Comparison of ENCODE assay signal across 27 mouse cellular contexts in the genomic region with DNA sequence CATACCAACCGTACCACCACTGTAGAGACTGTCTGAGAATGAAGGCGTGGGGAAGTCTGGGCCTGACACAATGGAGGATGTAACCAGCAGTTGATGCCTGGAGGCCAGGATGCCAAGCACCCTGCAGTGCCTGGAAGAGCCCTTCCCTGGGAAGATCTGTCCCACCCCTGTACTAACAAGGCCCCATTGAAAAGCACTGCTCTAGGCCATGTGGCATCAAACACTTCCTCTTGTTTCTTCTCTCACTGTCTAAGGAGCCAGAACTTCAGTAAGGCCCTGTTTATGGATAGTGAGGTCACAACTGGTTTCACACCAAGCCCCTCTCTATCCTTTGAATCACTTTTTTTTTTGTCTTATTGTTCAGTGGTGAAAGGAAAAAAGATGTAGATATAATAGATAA. TPM values are rescaled to one million over a fixed set of nuclear protein-coding genes. Genes with fewer than 3 reads are reported as not detected.
A peak's percentile ranks its signal among the peaks of the same experiment; 100 is the strongest.
DNase-seq lines count a peak whose midpoint lies in the region; ATAC-seq and TF ChIP-seq lines count a peak whose summit lies in the region.
"Had no signal": no experiment of that assay in that cellular context is flagged by ENCODE, and none has a peak within 500 bp of the region (broad histone marks: within the 10 kb centered on the region; RNA-seq: fewer than 3 reads in every experiment).

No protein-coding gene starts in this region.

- 93% methylated on average over 2 of the region's 2 CpGs for WGBS in heart, adult 2 months
- 72% methylated on average over 2 of the region's 2 CpGs for WGBS in midbrain, embryonic 11.5 days
- 79% methylated on average over 2 of the region's 2 CpGs for WGBS in midbrain, embryonic 10.5 days

- no peak overlapping the region for H3K4me2 ChIP-seq in midbrain, embryonic 11.5 days
- H3K4me2 ChIP-seq: embryonic facial prominence, embryonic 12.5 days; embryonic facial prominence, embryonic 15.5 days; heart, embryonic 15.5 days; hindbrain, embryonic 14.5 days had no signal

- H3K4me1 ChIP-seq in heart, adult 2 months (ENCODE audit: control insufficient read depth, insufficient read depth, low read length) = peaks cover 4% of the 10 kb centered on the region; the same call in 1 of the 2 replicates
- H3K4me1 ChIP-seq in midbrain, embryonic 11.5 days (ENCODE audit: control insufficient read depth, insufficient read depth, low read length) = no peaks in the 10 kb centered on the region
- H3K4me1 ChIP-seq in midbrain, embryonic 10.5 days = no peaks in the 10 kb centered on the region

- DNase-seq in heart, adult 11 months = peak; percentile 71
- no peak for DNase-seq in heart, adult 2 months
- peak; percentile 9 for DNase-seq in left cerebral cortex, postnatal 4 days
- DNase-seq in left cerebral cortex, adult 8-10 months (ENCODE audit: low spot score in 2 of 2) = no peak
- peak; percentile 10 for DNase-seq in midbrain, embryonic 11.5 days (ENCODE audit: low spot score, missing footprints)
- no peak for DNase-seq in midbrain, embryonic 10.5 days (ENCODE audit: low spot score)
- DNase-seq: adrenal gland, adult 2 months; adrenal gland, postnatal 14 days; cerebellum, adult 11 months; cerebellum, adult 2 months; cerebellum, adult 9-11 months; cerebellum, postnatal 25 days; forebrain, postnatal 0 days; gastrocnemius, adult 2 months; gastrocnemius, postnatal 14 days; heart, adult 18-20 months; heart, postnatal 10 days; heart, postnatal 36 days had no signal

- no peak for TF ChIP-seq EP300 in heart, adult 2 months (IDR thresholded peaks at IDR 0.05; ENCODE audit: insufficient read depth, low read depth, low read length)

- no peaks in the 10 kb centered on the region for H3K27me3 ChIP-seq in heart, adult 2 months (ENCODE audit: control insufficient read depth, insufficient read depth, low read length)
- H3K27me3 ChIP-seq in midbrain, embryonic 11.5 days (ENCODE audit: control insufficient read depth, insufficient read depth, low read length) = no peaks in the 10 kb centered on the region
- no peaks in the 10 kb centered on the region for H3K27me3 ChIP-seq in midbrain, embryonic 10.5 days (ENCODE audit: low read depth, poor library complexity, severe bottlenecking)
- H3K27me3 ChIP-seq: embryonic facial prominence, embryonic 12.5 days; embryonic facial prominence, embryonic 15.5 days; heart, embryonic 15.5 days; Patski had no signal

- no peak overlapping the region for H3K4me3 ChIP-seq in heart, adult 2 months
- H3K4me3 ChIP-seq in midbrain, embryonic 11.5 days (ENCODE audit: low read depth, low read length) = no peak overlapping the region
- no peak overlapping the region for H3K4me3 ChIP-seq in midbrain, embryonic 10.5 days
- H3K4me3 ChIP-seq: embryonic facial prominence, embryonic 12.5 days; embryonic facial prominence, embryonic 15.5 days; gastrocnemius, adult 2 months; heart, embryonic 10.5 days; heart, embryonic 15.5 days had no signal

- no peaks in the 10 kb centered on the region for H3K9me3 ChIP-seq in midbrain, embryonic 11.5 days (ENCODE audit: control insufficient read depth, low read length)
- H3K9me3 ChIP-seq in midbrain, embryonic 10.5 days (replicated peaks) = no peaks in the 10 kb centered on the region
- H3K9me3 ChIP-seq: embryonic facial prominence, embryonic 12.5 days; embryonic facial prominence, embryonic 15.5 days; G1E; heart, embryonic 10.5 days; heart, embryonic 15.5 days had no signal

- TF ChIP-seq POLR2A in heart, adult 2 months (IDR thresholded peaks at IDR 0.05; ENCODE audit: insufficient read depth, low read depth, low read length) = no peak

- no peak for ATAC-seq in midbrain, embryonic 11.5 days (ENCODE audit: low FRiP score)
- ATAC-seq: forebrain, embryonic 14.5 days; forebrain, postnatal 0 days; Patski had no signal

- no peak overlapping the region for H3K27ac ChIP-seq in heart, adult 2 months
- H3K27ac ChIP-seq in midbrain, embryonic 11.5 days (ENCODE audit: low read depth, low read length) = no peak overlapping the region
- H3K27ac ChIP-seq in midbrain, embryonic 10.5 days (replicated peaks) = no peak overlapping the region
- H3K27ac ChIP-seq: embryonic facial prominence, embryonic 12.5 days; embryonic facial prominence, embryonic 15.5 days; gastrocnemius, adult 2 months; heart, embryonic 10.5 days; heart, embryonic 15.5 days; hindbrain, embryonic 14.5 days had no signal

- H3K79me2 ChIP-seq in heart, adult 2 months (replicated peaks; ENCODE audit: control insufficient read depth, insufficient read depth, low read length) = peaks cover 1% of the 10 kb centered on the region; the same call in 1 of the 2 replicates

- TF ChIP-seq CTCF in heart, adult 2 months (IDR thresholded peaks at IDR 0.05) = no peak

- H3K36me3 ChIP-seq in heart, adult 2 months (ENCODE audit: control insufficient read depth, insufficient read depth, low read length) = no peaks in the 10 kb centered on the region
- H3K36me3 ChIP-seq in midbrain, embryonic 11.5 days (ENCODE audit: control insufficient read depth, insufficient read depth, low read length) = no peaks in the 10 kb centered on the region
- no peaks in the 10 kb centered on the region for H3K36me3 ChIP-seq in midbrain, embryonic 10.5 days
- H3K36me3 ChIP-seq: embryonic facial prominence, embryonic 12.5 days; embryonic facial prominence, embryonic 15.5 days; G1E; heart, embryonic 10.5 days; heart, embryonic 15.5 days had no signal

- H3K9ac ChIP-seq in heart, adult 2 months (ENCODE audit: low read depth, low read length) = no peak overlapping the region
- no peak overlapping the region for H3K9ac ChIP-seq in midbrain, embryonic 11.5 days (ENCODE audit: low read length)
- H3K9ac ChIP-seq: embryonic facial prominence, embryonic 12.5 days; embryonic facial prominence, embryonic 15.5 days; forebrain, postnatal 0 days; heart, embryonic 15.5 days; hindbrain, embryonic 14.5 days had no signal

- intact Hi-C loops in heart, adult 2 months (cut with DNase I) = loop anchor here (5.0 kb wide), 1 partner anchor 50 kb away; the partner anchor contains the start of gene Hmcn1
- intact Hi-C loops in left cerebral cortex, postnatal 4 days (cut with DNase I) = no loop called here

RNA-seq across cellular contexts. Expression of gene Hmcn1, which starts 51.1 kb away (rescaled TPM):
- 10 to 100 TPM; 11.9 to 13.7 TPM for total RNA-seq in heart, adult 2 months (2021)
- 23.5 and 24.5 TPM in 2 replicates for polyA plus RNA-seq in heart, adult 2 months (2012; rRNA removed)
- 1 to 10 TPM; 4.1 to 4.4 TPM for total RNA-seq in left cerebral cortex, postnatal 4 days (2021)
- 1 to 10 TPM; 1.4 to 2.6 (median 2.2) TPM for total RNA-seq in left cerebral cortex, adult 8-10 months (2022)
- polyA plus RNA-seq in midbrain, embryonic 11.5 days (2014; fragmentation: Nextera tagmentation; extraction: Ambion mirVana) = 6.0 and 7.8 TPM in 2 replicates
- polyA plus RNA-seq in midbrain, embryonic 10.5 days (2016; fragmentation: Nextera tagmentation; extraction: Ambion mirVana) = 4.8 and 5.8 TPM in 2 replicates
- total RNA-seq: common myeloid progenitor, adult 5-6 weeks had no signal
- polyA plus RNA-seq: G1E had no signal

Comparison
In these comparisons a context has a peak if more than half of its experiments do, and no peak if none do; other contexts are left out.
1. DNase-seq: peak in heart, adult 11 months (single experiment), left cerebral cortex, postnatal 4 days (single experiment) and midbrain, embryonic 11.5 days (single experiment); none in heart, adult 2 months (0 of 2), left cerebral cortex, adult 8-10 months (0 of 2) and midbrain, embryonic 10.5 days (single experiment).